Mouse (Mus musculus): ENCODE measurements around the gene Bcat2.

Gene Bcat2

DNA sequence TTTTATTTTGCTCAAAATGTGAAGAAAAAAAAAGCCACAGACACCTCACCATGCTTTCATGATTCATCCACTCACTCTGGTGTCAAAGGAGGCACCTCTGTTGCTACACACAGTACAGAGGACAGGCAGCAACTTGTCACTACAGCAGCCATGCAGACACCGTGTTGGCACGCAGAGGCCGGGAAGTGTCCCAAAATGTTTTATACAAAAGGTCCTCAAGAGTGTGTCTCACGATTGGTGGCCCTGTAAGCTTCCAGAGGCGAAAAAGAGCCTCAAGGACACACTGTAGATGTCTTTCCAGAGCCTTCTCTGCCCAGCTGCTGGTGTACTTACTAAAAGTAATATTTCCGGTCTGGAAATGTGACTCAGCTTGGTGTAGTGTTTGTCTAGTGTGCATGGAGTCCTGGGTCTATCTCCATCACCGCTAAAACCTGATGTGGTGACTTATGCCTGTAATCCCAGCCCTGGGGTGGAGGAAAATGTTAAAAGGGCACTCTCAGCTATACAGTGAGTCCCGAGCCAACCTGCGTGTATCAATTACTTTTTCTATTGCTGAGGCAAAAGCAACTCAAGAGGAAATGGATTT lies 35.8 kb downstream of the Bcat2 start:
- in situ Hi-C loops (cut with MboI; ENCODE audit: low pct_unique_long_range_greater_than_20kb in 1 of 2, low sequenced_read_pairs in 2 of 2, unreplicated experiment in 1 of 2) = no loop called here

DNA sequence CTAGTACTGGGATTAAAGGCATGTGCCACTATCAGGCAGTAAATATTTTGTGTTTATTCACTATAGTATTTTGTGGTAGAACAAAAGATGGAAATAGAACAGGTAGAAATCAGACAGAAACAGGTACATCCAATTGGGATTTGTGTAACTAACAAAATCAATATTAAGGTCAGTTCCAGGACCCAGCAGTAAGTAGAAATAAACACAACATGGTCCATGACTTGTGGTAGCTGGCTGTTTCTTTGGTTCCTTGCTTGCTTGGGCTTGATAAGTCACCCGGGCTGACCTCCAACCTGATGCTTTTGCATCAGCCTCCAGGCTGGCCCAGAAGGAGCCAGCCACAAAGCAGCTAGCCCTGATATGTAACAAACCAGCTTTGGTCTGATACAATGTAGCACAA lies 39.6 kb downstream of the Bcat2 start:
- in situ Hi-C loops (cut with MboI; ENCODE audit: low pct_unique_long_range_greater_than_20kb in 1 of 2, low sequenced_read_pairs in 2 of 2, unreplicated experiment in 1 of 2) = no loop called here

DNA sequence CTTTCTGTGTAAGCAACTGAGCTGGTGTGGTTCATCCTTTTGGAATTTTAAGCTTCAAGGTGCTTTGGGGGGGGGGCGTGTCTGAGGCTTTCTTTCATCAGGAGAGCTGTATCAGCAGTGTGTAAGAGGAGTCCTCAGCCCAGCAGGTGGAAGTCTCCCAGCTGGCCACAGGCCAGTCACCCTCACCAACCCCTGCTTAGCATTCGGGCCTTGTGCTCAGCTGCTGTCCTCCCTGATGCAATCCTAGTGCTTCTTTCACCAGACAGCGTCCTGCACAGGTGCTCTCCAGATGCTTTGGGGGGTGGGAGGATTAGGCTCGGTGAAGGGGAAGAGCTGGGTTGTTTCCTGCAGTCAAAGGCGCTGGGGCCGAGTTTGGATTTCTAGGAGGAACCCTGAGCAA lies 46.3 kb downstream of the Bcat2 start:
- in situ Hi-C loops (cut with MboI; ENCODE audit: low pct_unique_long_range_greater_than_20kb in 1 of 2, low sequenced_read_pairs in 2 of 2, unreplicated experiment in 1 of 2) = no loop called here

DNA sequence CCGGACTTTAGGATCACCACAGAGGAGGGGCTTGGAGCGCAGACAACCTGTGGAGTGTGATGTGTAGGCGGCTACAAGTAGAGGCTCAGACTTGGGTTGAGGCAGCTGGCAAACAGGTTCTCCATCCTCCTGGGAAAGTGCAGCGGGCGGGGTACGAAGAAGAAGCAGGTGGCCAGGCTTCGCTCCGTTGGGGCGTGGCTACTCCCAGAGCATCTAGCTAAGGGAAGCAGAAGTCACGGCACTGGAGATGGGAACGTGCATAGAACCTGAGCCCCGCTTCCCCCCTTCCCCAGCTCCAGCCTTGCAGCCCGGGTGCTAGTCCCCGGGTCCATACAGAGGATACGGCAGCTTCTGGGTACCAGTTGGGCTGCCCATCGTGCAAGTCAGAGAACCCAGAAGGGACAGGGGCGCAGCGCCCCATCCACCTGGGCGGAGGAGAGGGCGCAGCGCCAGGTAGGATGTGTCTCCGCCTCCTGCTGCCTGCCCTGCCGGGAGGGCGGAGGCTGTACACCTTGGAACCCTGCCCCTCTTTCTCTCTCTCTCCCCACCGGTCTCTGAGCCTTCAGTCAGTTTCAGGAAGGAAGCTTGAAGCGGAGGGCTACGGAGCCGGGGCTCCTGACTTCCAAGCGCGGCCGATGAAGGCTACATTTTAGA lies 47.2 kb downstream of the Bcat2 start, which contains the start of gene Fut1:
Fut1 (plus strand) TSS at position 248 of the 654 bp plus-strand sequence.
- in situ Hi-C loops (cut with MboI; ENCODE audit: low pct_unique_long_range_greater_than_20kb in 1 of 2, low sequenced_read_pairs in 2 of 2, unreplicated experiment in 1 of 2) = no loop called here

DNA sequence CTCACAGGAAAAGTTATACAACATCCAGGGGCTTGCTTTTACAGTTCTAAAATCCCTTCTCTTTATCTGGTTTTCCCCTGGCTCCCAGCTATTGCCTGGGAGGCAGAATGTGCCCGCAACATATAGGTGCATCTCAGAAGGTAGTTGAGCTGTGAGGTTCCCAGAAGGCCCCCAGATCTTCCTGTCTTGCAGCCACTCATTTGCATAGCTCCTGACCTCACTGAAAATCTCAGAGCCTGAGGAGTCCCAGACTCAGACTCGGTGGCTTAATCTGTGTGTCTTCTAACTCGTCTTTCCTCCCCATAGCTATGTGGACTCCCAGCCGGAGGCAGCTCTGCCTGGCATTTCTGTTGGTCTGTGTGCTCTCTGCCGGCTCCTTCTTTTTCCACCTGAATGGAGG lies 48.4 kb downstream of the Bcat2 start:
- in situ Hi-C loops (cut with MboI; ENCODE audit: low pct_unique_long_range_greater_than_20kb in 1 of 2, low sequenced_read_pairs in 2 of 2, unreplicated experiment in 1 of 2) = no loop called here

DNA sequence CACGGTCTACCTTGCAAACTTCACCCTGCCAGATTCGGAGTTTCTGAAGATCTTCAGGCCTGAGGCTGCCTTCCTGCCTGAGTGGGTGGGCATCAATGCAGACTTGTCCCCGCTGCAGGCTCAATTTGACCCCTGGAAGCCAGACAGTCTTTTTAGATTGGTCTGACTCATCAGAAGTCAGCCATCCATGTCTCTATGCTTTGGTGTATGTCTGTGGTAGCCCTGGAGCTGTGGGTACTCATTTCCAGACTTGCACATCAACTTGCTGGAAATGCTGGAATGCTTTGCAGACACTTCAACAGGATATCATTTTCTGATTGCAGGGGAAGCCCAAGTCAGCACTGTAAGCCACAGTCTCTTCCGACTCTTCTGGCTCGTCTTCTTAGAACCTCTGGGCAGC lies 49.6 kb downstream of the Bcat2 start:
- in situ Hi-C loops (cut with MboI; ENCODE audit: low pct_unique_long_range_greater_than_20kb in 1 of 2, low sequenced_read_pairs in 2 of 2, unreplicated experiment in 1 of 2) = no loop called here

DNA sequence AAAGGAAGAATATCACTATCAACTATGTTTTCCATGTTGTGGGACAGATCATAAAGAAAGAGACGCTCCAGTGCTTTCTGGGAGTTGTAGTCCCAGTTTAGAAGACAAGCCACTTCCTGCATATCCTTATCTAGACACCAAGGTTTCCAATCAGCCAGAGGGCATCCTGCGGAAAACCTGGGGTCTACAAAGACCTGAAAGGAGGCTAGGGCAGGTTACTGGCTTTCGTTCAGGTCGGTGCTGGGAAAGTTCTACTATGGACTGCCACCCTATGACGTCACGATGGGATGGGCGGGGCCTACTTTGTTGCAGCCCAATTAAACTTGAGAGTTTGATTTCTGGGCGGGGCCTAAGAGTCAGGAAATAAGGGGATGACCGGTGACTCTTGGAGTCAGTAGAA lies 51.5 kb downstream of the Bcat2 start, which contains the start of gene Izumo1:
Izumo1 (plus strand) TSS at position 369 of the 400 bp plus-strand sequence.
- in situ Hi-C loops (cut with MboI; ENCODE audit: low pct_unique_long_range_greater_than_20kb in 1 of 2, low sequenced_read_pairs in 2 of 2, unreplicated experiment in 1 of 2) = no loop called here

DNA sequence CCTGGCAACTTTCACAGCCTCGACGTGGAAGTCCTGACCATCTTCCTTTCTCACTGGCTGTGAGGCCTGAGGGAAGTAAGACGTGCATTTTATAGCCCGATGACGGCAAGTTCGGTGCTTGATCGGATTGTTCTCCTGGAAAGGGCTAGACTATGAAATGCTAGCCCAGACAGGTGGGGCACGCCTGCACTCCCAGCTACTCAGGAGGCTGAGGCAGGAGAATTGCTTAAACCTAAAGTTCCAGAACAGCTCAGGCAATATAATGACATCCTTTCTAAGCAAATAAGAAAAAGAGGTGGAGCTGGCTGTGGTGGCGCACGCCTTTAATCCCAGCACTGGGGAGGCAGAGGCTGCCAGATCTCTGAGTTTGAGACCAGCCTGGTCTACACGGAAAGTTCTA lies 53.6 kb downstream of the Bcat2 start:
- in situ Hi-C loops (cut with MboI; ENCODE audit: low pct_unique_long_range_greater_than_20kb in 1 of 2, low sequenced_read_pairs in 2 of 2, unreplicated experiment in 1 of 2) = no loop called here

DNA sequence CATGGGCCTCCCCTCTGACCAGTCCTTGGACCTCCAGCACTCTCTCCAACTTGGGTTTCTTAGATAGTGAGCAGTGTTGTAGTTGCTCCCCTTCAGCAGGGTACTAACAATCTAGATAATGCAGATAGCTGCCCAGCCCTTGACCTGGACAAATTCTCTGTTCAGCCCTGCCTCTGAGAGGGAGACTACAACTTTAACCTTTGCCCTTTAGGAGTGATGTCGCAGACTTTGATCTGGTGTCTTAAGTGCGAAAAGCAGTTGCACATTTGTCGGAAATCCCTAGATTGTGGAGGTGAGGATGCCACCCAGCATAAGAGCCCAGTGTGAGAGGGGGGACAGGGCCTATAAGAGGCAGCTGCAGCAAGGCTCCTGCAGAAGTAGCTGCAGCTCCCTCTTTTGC lies 54.8 kb downstream of the Bcat2 start:
- in situ Hi-C loops (cut with MboI; ENCODE audit: low pct_unique_long_range_greater_than_20kb in 1 of 2, low sequenced_read_pairs in 2 of 2, unreplicated experiment in 1 of 2) = no loop called here

DNA sequence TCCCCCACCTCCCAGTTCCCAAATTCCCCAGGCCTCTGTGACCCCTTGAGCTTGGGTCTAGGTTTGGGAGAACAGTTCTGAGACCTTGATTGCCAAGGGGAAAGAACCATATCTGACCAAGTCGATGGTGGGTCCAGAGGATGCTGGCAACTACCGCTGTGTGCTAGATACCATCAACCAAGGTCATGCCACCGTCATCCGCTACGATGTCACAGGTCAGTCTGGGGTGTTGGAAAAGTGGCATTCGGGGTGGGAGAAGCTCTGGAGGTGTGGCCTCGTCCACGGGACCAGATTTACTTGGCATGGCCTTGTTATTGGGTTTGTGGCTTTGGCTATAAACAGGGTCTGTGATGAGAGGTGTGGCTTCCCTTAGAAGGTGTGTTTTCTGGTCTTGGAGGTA lies 55.5 kb downstream of the Bcat2 start:
- in situ Hi-C loops (cut with MboI; ENCODE audit: low pct_unique_long_range_greater_than_20kb in 1 of 2, low sequenced_read_pairs in 2 of 2, unreplicated experiment in 1 of 2) = no loop called here

DNA sequence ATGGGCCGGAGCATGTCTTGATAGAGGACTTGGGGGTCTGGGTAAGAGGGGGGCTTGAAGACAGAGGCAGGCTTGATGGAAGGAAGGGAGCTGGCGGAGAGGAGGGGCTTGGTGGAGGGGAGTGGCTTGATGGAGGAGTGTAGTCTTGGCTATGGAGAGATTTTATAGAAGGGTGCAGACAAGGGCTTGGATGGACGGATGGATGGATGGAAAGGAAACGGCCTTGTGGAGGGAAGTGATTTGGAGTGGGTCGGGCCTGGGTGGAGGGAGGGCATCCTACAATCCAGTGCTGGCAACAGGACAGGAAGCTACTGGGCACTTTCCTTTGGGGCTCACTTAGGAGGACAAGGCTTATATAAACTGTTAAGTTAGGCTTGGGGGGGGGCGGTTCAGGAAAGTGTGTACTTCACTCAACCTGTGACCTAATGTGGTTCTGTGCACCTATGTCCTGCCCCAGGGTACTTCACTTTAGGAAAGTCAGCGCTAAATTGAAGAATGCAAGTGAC lies 56.7 kb downstream of the Bcat2 start:
- in situ Hi-C loops (cut with MboI; ENCODE audit: low pct_unique_long_range_greater_than_20kb in 1 of 2, low sequenced_read_pairs in 2 of 2, unreplicated experiment in 1 of 2) = no loop called here

DNA sequence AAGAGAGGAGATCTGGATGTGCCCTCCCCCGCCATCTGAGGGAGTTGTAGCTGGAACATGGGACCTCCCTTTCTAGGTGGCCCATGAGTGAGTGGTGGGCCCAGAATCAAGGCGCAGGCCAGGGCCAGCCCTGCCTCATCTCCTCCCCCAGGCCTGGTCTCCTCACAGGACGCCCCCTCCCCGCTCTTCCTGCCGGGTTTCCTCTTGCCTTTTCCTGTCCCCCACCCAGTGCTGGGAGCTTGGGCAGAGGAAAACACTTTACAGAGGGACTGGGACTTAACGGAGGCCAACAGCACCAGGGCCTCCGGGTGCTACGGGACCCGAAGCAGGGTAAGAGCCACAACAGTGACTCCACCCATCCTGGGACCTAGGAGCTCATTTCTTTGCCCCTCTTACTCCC lies 57.3 kb downstream of the Bcat2 start, which contains the start of gene Rasip1:
Rasip1 (plus strand) TSS at position 228 of the 400 bp plus-strand sequence.
- in situ Hi-C loops (cut with MboI; ENCODE audit: low pct_unique_long_range_greater_than_20kb in 1 of 2, low sequenced_read_pairs in 2 of 2, unreplicated experiment in 1 of 2) = no loop called here

DNA sequence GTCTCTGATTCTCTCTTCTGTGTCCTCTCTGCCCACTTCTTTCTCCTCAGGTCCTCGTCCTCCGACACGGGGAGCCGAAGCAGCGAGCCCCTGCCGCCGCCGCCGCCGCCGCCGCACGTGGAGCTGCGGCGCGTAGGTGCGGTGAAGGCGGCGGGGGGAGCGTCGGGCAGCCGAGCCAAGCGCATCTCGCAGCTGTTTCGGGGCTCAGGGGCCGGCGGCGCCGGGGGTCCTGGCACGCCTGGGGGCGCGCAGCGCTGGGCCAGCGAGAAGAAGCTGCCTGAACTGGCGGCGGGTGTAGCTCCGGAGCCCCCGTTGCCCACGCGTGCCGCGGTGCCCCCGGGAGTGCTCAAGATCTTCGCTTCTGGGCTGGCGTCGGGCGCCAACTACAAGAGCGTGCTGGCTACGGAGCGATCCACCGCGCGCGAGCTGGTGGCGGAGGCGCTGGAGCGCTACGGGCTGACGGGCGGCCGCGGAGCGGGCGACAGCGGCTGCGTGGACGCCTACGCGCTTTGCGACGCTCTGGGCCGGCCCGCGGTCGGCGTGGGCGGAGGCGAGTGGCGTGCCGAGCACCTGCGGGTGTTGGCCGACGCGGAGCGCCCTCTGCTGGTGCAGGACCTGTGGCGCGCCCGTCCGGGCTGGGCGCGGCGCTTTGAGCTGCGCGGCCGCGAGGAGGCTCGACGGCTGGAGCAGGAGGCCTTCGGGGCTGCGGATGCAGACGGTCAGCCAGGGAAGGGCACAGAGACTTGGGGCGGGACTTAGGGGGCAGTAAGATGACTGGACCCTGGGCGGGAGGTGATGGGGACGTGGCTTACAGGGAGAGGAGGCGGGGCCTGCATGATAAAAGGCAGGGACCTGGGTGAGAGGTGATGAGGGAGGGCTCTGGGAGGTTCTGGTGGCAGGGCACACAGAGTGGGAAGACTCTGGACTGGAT lies 58.7 kb downstream of the Bcat2 start:
- in situ Hi-C loops (cut with MboI; ENCODE audit: low pct_unique_long_range_greater_than_20kb in 1 of 2, low sequenced_read_pairs in 2 of 2, unreplicated experiment in 1 of 2) = no loop called here

DNA sequence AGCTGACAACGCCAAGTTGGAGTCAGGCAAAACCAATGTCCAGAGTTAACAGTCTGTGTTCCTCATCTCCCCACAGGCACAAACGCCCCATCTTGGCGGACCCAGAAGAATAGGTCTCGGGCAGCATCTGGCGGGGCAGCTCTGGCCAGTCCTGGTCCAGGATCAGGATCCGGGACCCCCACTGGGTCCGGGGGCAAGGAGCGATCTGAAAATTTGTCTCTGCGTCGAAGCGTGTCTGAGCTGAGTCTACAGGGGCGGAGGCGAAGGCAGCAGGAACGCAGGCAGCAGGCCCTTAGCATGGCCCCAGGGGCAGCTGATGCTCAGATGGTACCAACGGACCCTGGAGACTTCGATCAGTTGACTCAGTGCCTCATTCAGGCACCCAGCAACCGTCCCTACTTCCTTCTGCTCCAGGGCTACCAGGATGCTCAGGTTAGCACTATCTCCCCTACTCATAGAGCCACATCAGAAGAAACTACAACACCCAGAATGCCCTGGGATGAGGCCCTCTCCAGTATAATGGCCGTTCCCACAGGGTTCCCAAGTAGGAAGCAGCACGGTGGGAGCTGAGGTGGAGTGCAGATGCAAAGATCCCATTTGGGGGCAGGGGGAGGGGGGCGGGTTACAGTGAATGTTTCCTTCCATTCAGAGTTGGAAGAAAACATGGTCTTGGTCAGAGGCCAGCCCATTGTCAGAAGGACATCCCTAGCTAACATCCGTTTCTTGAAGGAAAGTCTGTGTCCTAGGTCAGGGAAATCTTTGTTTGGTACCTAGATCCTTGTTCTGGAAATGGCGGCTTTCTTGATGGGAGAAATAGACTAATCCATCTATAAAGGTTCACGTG lies 60.3 kb downstream of the Bcat2 start:
- in situ Hi-C loops (cut with MboI; ENCODE audit: low pct_unique_long_range_greater_than_20kb in 1 of 2, low sequenced_read_pairs in 2 of 2, unreplicated experiment in 1 of 2) = loop anchor here in 1 of 2 experiments (5.0 kb wide), 1 partner anchor 42 kb away; no protein-coding TSS in a partner anchor

DNA sequence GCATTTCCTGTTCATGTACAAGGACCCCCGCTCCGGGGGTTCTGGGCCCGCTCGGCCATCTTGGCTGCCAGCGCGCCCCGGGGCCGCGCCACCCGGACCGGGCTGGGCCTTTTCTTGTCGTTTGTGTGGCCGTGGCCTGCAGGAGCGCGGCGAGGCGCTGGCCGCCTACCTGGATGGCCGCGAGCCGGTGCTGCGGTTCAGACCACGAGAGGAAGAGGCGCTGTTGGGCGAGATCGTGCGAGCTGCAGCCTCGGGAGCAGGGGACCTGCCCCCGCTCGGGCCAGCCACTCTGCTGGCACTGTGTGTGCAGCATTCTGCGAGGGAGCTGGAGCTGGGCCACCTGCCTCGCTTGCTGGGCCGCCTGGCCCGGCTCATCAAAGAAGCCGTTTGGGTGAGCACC lies 62.5 kb downstream of the Bcat2 start:
- in situ Hi-C loops (cut with MboI; ENCODE audit: low pct_unique_long_range_greater_than_20kb in 1 of 2, low sequenced_read_pairs in 2 of 2, unreplicated experiment in 1 of 2) = loop anchor here in 1 of 2 experiments (5.0 kb wide), 1 partner anchor 40 kb away; no protein-coding TSS in a partner anchor

DNA sequence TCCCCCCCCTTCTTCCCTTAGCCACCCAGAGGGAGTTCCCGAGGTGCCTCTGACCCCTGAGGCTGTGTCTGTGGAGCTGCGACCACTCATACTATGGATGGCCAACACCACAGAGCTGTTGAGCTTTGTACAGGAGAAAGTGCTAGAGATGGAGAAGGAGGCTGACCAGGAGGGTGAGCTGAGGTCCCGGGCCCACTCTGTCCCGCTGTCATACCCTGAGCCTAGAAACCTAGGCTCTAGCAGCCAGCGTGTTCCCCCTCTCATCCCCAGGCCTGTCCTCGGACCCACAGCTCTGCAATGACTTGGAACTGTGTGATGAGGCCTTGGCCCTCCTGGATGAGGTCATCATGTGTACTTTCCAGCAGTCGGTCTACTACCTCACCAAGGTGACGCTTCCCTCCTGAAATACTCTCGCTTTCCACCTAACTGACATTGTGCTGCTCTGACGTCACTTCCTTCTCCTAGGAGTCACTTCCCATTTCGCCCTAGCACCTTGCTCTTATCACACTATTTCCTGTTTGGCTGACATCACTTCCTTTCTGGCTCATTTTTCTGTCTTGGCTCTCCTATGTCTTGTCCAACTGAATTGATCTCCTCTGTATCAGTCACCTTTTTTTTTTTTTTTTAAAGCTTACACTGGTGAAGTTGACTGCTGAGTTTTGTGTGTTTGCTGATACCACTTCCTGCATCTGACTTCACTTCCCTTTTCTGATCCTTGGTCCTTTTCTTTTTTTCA lies 65.2 kb downstream of the Bcat2 start:
- in situ Hi-C loops (cut with MboI; ENCODE audit: low pct_unique_long_range_greater_than_20kb in 1 of 2, low sequenced_read_pairs in 2 of 2, unreplicated experiment in 1 of 2) = loop anchor here in 1 of 2 experiments (5.0 kb wide), 1 partner anchor 37 kb away; no protein-coding TSS in a partner anchor
